Mouse (Mus musculus) activated CD4-positive, CD25-positive, alpha-beta regulatory T cell, adult 4 months (primary cell): ENCODE data around the gene Slc16a5. TPM values are rescaled to one million over a fixed set of nuclear protein-coding genes. Genes with fewer than 3 reads are reported as not detected.

Source experiments
- ATAC-seq: one replicate; pipeline ENCODE4 v1.8.0; 2017
- polyA plus RNA-seq, 2 experiments: library from polyadenylated mRNA; unstranded; fragments of 100-300 nt; shearing (Covaris generic); gene quantifications; one replicate each; pipeline ENCODE4 v1.2.1; 2017

Gene Slc16a5
- 1 to 10 TPM; 2.9 to 3.1 TPM for polyA plus RNA-seq

DNA sequence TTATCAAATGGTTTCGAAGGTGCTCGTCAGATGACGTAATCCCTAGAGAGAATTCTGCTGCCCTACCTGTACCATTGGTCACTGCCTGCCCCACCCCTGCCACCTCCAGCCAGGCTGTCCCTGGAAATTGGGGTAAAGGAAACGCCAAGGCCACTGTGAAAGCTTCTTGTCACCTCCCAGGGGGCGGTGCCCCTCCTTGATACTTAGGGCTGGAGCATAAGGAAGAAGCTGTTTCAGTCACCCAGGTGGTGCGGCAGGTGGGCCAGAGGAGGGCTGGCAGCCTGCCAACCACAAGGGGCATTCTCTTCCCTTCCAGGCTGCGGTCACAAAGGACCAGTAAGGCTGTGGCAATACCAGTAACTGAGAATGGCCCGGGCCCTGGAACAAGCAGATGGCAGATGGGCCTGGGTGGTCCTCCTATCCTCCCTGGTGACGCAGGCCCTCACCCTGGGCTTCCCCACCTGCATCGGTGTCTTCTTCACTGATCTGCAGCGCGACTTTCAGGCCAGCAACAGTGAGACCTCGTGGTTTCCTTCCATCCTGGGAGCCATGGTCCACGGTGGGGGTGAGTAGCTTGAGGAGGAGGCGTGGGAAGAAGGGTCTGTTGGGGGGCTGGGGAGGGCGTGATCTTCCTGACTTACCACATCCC is at the start of gene Slc16a5:
Slc16a5 (plus strand) TSS at position 232 of the 649 bp plus-strand sequence.
- peak; percentile 27 for ATAC-seq

DNA sequence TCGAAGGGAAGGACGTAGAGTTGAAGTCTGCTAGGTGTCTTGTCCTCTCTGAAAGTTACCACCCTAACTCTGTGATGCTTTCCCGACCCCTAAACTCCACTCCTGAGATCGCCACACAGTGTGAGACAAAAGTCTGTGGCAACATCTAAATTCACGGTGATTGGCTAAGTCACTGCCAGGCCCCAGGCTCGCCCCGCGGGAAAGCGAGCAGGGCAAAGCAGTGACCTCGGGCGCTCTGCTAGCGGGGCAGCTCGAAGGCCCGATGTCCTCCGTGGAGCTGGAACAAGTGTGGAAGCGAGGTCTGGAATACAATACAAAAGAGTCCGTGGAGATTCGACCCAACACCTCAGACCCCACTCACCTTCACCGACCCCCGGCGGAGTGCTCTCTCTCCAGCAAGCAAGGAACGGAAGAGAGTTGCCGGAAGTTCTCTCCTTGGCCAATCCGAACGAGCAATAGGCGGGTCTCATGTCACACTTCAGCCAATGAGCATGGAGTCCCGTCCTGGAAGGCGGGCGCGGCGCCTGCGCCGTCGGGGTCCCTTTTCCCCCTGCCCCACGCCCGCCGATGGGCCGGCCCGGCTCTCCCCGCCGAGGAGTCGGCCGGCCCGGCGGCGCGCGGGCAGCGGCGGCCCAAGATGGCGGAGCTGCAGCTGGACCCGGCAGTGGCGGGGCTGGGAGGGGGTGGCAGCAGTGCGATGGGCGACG is 42.6 kb upstream of the Slc16a5 start, which contains the start of the genes Atp5h and Kctd2:
Atp5h (minus strand) TSS at position 432 of the 707 bp plus-strand sequence.
Kctd2 (plus strand) TSS at position 598 of the 707 bp plus-strand sequence.
- peak; percentile 94 for ATAC-seq

DNA sequence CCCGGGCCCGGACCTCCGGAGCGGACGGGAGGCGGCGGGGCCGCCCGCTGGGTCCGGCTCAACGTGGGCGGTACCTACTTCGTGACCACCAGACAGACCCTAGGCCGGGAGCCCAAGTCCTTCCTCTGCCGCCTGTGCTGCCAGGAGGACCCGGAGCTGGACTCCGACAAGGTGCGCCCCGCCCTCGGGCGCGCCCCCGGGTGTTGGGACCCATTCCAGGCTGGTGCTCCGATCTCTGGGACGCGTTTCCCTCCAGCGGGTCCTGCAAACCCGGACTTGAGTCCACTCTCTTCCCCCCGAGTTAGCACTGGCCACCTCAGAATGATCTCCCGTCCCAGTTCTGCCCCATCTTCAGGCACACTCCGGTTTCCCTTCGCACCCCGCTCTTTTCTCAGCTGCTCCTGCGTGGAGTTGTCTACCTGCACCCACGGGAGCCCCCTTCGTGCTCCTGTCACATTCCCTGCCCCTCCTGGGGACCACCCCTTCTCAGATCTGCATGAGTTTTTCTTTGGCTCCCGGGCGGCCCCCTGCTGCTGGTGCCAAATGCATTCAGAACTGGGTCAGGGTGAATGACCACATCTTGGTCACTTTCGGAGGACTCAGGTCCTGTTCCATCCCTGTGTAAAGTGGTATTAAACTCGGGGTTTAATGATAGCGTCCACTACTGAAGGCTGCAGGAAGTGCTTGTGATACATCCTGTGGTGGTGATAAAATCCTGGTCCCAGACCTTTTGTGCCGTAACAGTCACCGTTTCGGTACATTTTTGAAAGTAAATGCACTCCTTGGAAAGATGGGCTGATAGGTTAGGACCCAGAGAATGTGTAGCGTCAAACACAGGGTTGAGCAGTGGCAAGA is 41.7 kb upstream of the Slc16a5 start:
- no peak for ATAC-seq

DNA sequence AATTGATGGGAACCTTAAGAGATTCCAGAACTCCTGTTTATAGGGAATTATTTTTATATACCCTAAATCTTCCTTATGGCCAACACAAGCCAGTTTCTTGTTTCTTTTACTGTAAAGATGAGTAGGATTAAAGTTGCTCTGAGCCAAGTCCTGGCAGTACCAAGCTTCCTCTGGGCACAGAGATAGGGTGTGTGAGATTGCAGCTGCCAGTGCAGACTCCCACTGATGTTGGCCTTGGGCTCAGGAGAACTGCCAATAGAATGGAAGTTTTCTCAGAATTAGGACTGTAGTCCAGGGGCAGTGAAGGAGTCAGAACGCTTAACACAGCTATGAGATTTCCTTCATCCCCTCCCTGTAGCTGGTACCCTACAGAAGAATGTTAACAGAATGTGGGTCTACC is 40.9 kb upstream of the Slc16a5 start:
- ATAC-seq, result no peak

DNA sequence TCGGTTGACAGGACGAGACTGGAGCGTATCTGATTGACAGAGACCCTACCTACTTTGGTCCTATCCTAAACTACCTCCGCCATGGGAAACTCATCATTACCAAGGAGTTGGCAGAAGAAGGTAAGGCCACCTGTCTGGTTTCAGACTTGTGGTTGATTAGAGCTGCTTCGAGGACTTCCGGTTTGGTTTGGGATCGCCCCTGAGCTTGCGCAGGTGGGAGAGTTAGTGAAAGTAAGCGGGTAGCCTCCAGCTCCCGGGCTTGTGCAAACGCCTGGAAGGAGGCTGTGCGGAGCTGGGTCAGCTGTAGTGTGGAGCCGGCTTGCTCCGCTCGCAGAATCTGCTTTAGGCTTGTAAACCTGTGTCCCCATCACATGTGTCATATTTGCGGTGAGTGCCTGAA is 40.3 kb upstream of the Slc16a5 start:
- no peak for ATAC-seq

GRCm38 (mm10) chr11:115423091-115423490 is 39.2 kb upstream of the Slc16a5 start:
- ATAC-seq, result no peak

DNA sequence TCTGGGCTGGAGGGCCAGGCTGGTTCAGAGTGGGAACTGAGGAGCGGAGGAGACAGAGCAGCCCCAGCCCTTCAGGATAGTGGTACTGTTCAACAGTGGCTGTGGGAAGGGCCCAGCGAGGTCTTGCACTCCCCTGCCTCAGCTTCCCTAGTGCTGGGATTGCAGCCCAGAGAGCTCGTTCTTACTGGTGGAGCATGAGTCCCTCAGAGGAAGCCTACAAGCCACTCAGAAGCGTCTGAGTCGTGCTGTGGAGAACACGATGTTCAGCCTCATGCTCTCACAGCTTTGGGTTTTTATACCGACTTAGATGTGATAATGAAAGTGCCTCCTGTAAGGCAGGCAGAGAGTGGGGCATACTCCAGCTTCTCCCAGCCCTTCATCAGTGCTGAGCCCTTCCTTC is 37.6 kb upstream of the Slc16a5 start:
- no peak for ATAC-seq

DNA sequence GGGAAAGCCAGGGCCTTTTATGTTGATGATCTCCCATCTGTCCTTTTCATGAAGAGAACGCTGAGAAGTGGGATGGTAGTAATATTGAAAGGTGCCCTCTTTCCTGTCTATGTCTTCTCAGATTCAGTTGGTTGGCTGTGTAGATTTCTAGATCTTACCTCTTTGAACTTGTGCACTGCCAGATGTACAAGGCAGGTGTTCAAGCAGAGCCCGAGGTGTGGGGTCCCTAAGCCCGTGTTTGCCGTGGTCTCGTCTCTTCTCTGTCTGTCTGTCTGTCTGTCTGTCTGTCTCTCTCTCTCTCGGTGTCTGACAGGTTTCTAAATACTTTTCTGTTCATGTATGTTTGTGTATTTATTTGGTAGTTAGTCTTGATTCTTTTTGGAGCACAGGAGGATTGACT is 36.6 kb upstream of the Slc16a5 start:
- no peak for ATAC-seq

GRCm38 (mm10) chr11:115427482-115428331 is 34.6 kb upstream of the Slc16a5 start:
- ATAC-seq, result peak; percentile 61

GRCm38 (mm10) chr11:115429307-115429706 is 33.0 kb upstream of the Slc16a5 start:
- ATAC-seq, result no peak

GRCm38 (mm10) chr11:115430561-115430960 is 31.7 kb upstream of the Slc16a5 start:
- no peak for ATAC-seq

- no peak for ATAC-seq
Measured at GRCm38 (mm10) chr11:115432814-115433213, 29.5 kb upstream of the Slc16a5 start.

DNA sequence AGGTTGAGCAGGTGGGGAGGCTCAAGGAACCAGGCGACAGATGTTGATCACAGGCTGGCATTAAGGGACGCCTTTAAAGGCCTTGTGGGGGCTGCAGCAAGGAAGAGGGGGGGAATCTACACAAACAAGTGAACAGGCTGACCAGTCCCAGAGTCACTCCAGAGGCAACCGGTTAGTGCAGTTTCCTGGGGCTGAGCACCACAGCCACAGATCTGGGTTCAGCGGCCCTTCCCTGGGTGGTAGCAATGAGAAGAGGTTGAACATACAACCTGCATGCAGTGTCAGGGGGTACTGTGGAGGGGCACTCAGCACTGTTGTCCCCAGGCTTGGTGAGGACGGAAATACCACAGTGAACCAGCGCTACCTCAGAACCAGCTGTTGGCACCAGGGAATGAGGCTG is 28.9 kb upstream of the Slc16a5 start:
- no peak for ATAC-seq

GRCm38 (mm10) chr11:115435596-115436337 is 26.5 kb upstream of the Slc16a5 start:
- no peak for ATAC-seq

DNA sequence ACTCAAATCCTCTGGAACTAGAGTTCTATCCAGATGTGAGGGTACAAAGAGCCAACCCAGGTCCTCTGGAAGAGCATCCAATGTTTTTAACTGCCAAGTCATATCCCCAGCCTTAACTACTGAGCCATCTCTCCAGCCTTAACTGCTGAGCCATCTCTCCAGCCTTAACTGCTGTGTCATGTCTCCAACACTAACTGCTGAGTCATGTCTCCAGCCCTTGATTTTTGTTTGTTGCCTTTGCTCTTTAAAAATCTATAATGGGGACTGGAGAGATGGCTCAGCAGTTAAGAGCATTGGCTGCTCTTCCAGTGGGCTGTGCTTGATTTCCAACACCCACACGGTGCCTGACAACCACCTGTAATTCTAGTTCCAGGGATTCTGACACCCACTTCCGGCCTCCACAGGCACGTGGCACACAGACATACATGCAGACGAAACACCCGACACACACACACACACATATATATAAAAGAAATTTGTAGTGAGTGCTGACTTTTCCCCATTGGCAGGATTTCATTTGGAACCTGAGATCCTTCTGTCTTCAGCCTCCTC is 24.6 kb upstream of the Slc16a5 start:
- no peak for ATAC-seq

GRCm38 (mm10) chr11:115439326-115439725 is 22.9 kb upstream of the Slc16a5 start:
- no peak for ATAC-seq

DNA sequence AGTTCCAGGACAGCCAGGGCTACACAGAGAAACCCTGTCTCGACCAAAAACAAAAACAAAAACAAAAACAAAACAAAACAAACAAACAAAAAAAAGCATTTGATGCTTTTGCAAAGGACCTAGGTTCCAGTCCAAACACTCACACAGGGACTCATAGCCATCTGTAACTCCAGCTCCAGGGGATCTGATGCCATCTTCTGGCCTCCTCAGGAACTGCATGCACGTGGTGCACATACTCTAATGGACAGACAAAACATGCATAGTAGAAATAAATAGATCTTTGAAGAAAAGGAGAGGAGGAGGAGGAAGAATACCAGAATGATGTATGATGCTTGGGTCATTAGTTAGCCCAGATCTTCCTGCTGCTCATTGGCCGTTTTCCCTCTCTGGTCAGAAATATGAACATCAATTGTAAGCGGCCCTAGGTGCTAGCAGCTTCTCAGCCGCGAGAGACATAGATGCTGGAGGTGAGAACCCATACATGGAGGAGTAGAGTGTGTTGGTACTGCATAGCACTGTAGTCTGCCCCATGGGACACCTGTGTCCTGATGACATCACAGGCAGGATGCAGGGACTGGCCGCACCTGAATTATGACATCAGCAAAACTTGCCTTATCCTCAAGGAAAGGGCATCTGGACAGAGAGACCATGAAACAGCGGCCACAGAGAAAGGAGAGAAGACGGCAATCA is 22.2 kb upstream of the Slc16a5 start, which contains the start of gene Trim80:
Trim80 (plus strand) TSS at position 640 of the 690 bp plus-strand sequence.
- no peak for ATAC-seq

DNA sequence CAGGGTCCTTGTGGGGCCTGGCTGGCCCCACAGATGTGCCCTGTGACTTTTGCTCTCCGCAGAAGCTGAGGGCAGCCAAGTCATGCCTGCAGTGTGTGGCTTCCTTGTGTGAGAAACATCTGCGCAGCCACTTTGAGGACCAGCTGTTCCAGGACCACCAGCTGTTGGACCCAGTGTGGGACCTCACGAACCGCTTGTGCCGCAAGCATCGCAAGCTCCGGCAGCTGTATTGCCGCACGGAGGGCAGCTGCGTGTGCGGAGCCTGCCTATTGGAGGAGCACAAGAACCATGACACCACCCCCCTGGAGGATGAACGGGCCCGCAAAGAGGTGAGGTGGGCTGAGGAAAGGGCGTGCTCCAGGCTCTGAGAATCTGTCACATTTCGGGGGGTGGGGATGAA is 20.9 kb upstream of the Slc16a5 start:
- no peak for ATAC-seq

DNA sequence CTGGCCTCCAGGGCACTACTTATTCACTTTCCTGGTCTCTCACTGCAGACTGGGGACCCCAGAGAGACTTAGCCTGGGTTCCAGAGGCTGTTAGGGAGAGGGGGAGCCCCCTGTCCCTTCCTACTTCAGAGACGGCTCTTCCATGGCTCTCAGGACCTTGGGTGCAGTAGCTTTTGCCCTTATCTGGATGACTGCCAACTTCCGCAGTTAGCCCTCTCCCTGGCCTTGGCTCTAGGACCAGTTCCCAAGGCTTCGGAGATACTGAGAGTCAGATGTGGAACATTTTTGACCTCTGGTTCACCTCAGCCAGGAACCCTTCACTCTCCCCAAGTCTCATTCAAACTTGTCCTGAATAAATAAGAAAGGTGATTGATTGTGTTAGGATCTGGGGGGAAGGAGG is 15.4 kb upstream of the Slc16a5 start:
- no peak for ATAC-seq

DNA sequence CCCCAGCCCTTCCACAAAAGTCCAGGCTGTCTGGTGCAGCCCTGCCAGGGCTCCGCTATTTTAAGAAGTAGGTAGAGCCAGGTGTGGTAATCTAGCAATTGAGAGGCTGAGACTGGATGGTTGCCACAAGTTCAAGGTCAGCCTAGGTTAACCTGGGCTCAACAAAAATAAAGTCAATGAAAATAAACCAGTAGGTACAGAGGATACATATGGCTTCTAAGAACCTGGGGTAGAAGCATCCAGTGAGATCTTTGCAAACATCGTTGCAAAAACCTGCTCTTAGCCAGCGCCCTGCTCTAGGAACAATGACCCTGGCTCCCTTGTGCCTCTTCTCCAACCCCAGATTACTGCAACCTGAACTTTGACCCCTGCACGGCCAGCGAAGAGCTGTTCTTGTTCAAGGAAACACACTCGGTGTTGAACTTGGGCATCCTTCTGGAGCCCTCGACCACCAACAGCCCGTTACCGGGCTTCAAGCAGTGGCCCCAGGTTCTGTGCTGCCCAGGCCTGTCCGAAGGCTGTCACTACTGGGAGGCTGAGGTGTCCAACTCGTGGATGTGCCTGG is 14.9 kb upstream of the Slc16a5 start:
- ATAC-seq, result no peak
